Mouse (Mus musculus): ENCODE measurements around the gene E2f1. TPM values are rescaled to one million over a fixed set of nuclear protein-coding genes. Genes with fewer than 3 reads are reported as not detected.

The E2f1 gene
- 49.6 and 63.0 TPM in 2 replicates for polyA plus RNA-seq (2011; ENCODE audit: insufficient read depth, insufficient read length, low replicate concordance, missing spikeins)

GRCm38 (mm10) chr2:154569836-154570286 is at the start of gene E2f1:
Gene E2f1, minus strand, starts transcription at chr2:154569892.
- peak within 1 kb of the TSS; percentile 82 for H3K27ac ChIP-seq (ENCODE audit: control insufficient read depth, insufficient read depth, low read depth, low read length, poor library complexity)
- TF ChIP-seq CTCF (IDR thresholded peaks at IDR 0.05; ENCODE audit: control insufficient read depth, insufficient read depth, low read length) (no peak; the same call in 1 of the 2 replicates), POLR2A (IDR thresholded peaks at IDR 0.05; ENCODE audit: borderline replicate concordance, control insufficient read depth, low read depth, low read length) (peak; percentile 62; the same call in 1 of the 2 replicates)
- peaks cover 3% of the 10 kb centered on the region for H3K4me1 ChIP-seq (ENCODE audit: control insufficient read depth, insufficient read depth, low read length)
- WGBS = 0% methylated on average over 42 of the region's 44 CpGs
- peak within 1 kb of the TSS; percentile 93 for H3K4me3 ChIP-seq (replicated peaks; ENCODE audit: control insufficient read depth, low read depth, low read length)

- TF ChIP-seq CTCF (IDR thresholded peaks at IDR 0.05; ENCODE audit: control insufficient read depth, insufficient read depth, low read length) = no peak
- no peak for TF ChIP-seq POLR2A (IDR thresholded peaks at IDR 0.05; ENCODE audit: borderline replicate concordance, control insufficient read depth, low read depth, low read length)
- Histone ChIP-seq H3K4me1 (ENCODE audit: control insufficient read depth, insufficient read depth, low read length) (peaks cover 1% of the 10 kb centered on the region; the same call in 1 of the 2 replicates), H3K4me3 (replicated peaks; ENCODE audit: control insufficient read depth, low read depth, low read length) (no peak overlapping the region), H3K27ac (ENCODE audit: control insufficient read depth, insufficient read depth, low read depth, low read length, poor library complexity) (no peak overlapping the region)
- WGBS = 85% methylated on average over 3 of the region's 3 CpGs
Measured at GRCm38 (mm10) chr2:154617061-154617460, 47.4 kb upstream of the E2f1 start.

GRCm38 (mm10) chr2:154615674-154616073 is 46.0 kb upstream of the E2f1 start:
- no peak overlapping the region for H3K4me3 ChIP-seq (replicated peaks; ENCODE audit: control insufficient read depth, low read depth, low read length)

GRCm38 (mm10) chr2:154614841-154615576 is 45.3 kb upstream of the E2f1 start:
- WGBS = 59% methylated on average over 19 of the region's 19 CpGs
- TF ChIP-seq CTCF (IDR thresholded peaks at IDR 0.05; ENCODE audit: control insufficient read depth, insufficient read depth, low read length) = no peak
- no peak for TF ChIP-seq POLR2A (IDR thresholded peaks at IDR 0.05; ENCODE audit: borderline replicate concordance, control insufficient read depth, low read depth, low read length)
- Histone ChIP-seq H3K27ac (ENCODE audit: control insufficient read depth, insufficient read depth, low read depth, low read length, poor library complexity) (no peak overlapping the region), H3K4me1 (ENCODE audit: control insufficient read depth, insufficient read depth, low read length) (peaks cover 1% of the 10 kb centered on the region; the same call in 1 of the 2 replicates), H3K4me3 (replicated peaks; ENCODE audit: control insufficient read depth, low read depth, low read length) (no peak overlapping the region)

More at GRCm38 (mm10) chr2:154615674-154616073, 46.0 kb upstream of the E2f1 start:
- Histone ChIP-seq H3K27ac (ENCODE audit: control insufficient read depth, insufficient read depth, low read depth, low read length, poor library complexity) (no peak overlapping the region), H3K4me1 (ENCODE audit: control insufficient read depth, insufficient read depth, low read length) (peaks cover 1% of the 10 kb centered on the region; the same call in 1 of the 2 replicates)
- 13% methylated on average over 5 of the region's 5 CpGs for WGBS
- TF ChIP-seq CTCF (IDR thresholded peaks at IDR 0.05; ENCODE audit: control insufficient read depth, insufficient read depth, low read length) (no peak), POLR2A (IDR thresholded peaks at IDR 0.05; ENCODE audit: borderline replicate concordance, control insufficient read depth, low read depth, low read length) (no peak)

- under 1% methylated on average over 90 of the region's 98 CpGs for WGBS
- Histone ChIP-seq H3K4me1 (ENCODE audit: control insufficient read depth, insufficient read depth, low read length) (peaks cover 1% of the 10 kb centered on the region; the same call in 1 of the 2 replicates), H3K4me3 (replicated peaks; ENCODE audit: control insufficient read depth, low read depth, low read length) (peak within 1 kb of the TSS; percentile 98), H3K27ac (ENCODE audit: control insufficient read depth, insufficient read depth, low read depth, low read length, poor library complexity) (peak within 1 kb of the TSS; percentile 97)
- peak; percentile 40; the same call in 1 of the 2 replicates for TF ChIP-seq CTCF (IDR thresholded peaks at IDR 0.05; ENCODE audit: control insufficient read depth, insufficient read depth, low read length)
- peak; percentile 77; the same call in 1 of the 2 replicates for TF ChIP-seq POLR2A (IDR thresholded peaks at IDR 0.05; ENCODE audit: borderline replicate concordance, control insufficient read depth, low read depth, low read length)
Measured at GRCm38 (mm10) chr2:154613118-154614115, 43.7 kb upstream of the E2f1 start, which contains the start of the genes Zfp341 and 4930519P11Rik. Gene Zfp341, plus strand, starts transcription at chr2:154613297. Gene 4930519P11Rik, minus strand, starts transcription at chr2:154613437.

- no peaks in the 10 kb centered on the region; the same call in 1 of the 2 replicates for H3K4me1 ChIP-seq (ENCODE audit: control insufficient read depth, insufficient read depth, low read length)
- WGBS = 64% methylated on average over 10 of the region's 10 CpGs
- TF ChIP-seq CTCF (IDR thresholded peaks at IDR 0.05; ENCODE audit: control insufficient read depth, insufficient read depth, low read length) (no peak), POLR2A (IDR thresholded peaks at IDR 0.05; ENCODE audit: borderline replicate concordance, control insufficient read depth, low read depth, low read length) (no peak)
- H3K27ac ChIP-seq (ENCODE audit: control insufficient read depth, insufficient read depth, low read depth, low read length, poor library complexity) = no peak overlapping the region
- no peak overlapping the region for H3K4me3 ChIP-seq (replicated peaks; ENCODE audit: control insufficient read depth, low read depth, low read length)
Measured at GRCm38 (mm10) chr2:154609050-154609767, 39.5 kb upstream of the E2f1 start.

- H3K4me1 ChIP-seq (ENCODE audit: control insufficient read depth, insufficient read depth, low read length) = no peaks in the 10 kb centered on the region; the same call in 1 of the 2 replicates
Measured at GRCm38 (mm10) chr2:154606965-154607364, 37.3 kb upstream of the E2f1 start.

More at GRCm38 (mm10) chr2:154606965-154607364, 37.3 kb upstream of the E2f1 start:
- WGBS = 72% methylated on average over 1 of the region's 1 CpGs
- TF ChIP-seq POLR2A (IDR thresholded peaks at IDR 0.05; ENCODE audit: borderline replicate concordance, control insufficient read depth, low read depth, low read length) = no peak
- TF ChIP-seq CTCF (IDR thresholded peaks at IDR 0.05; ENCODE audit: control insufficient read depth, insufficient read depth, low read length) = no peak
- H3K27ac ChIP-seq (ENCODE audit: control insufficient read depth, insufficient read depth, low read depth, low read length, poor library complexity) = no peak overlapping the region
- H3K4me3 ChIP-seq (replicated peaks; ENCODE audit: control insufficient read depth, low read depth, low read length) = no peak overlapping the region

All from bone marrow, adult 2 months (tissue).